Mouse (Mus musculus) C2C12 (cell line): ENCODE results near the gene Chfr. TPM values are rescaled to one million over a fixed set of nuclear protein-coding genes. Genes with fewer than 3 reads are reported as not detected.

ENCODE experiments used
- H3K27me3 ChIP-seq: one replicate; pipeline ENCODE4 v1.6.1; 2011; ENCODE audit not compliant: control insufficient read depth, insufficient read depth, insufficient read length
- H3K36me3 ChIP-seq: one replicate; pipeline ENCODE4 v1.6.1; 2011; ENCODE audit not compliant: control insufficient read depth, insufficient read depth
- H3K4me3 ChIP-seq: one replicate; pipeline ENCODE4 v1.5.1; 2011; ENCODE audit warnings: mild to moderate bottlenecking, control low read depth; ENCODE audit not compliant: poor library complexity, insufficient read depth, severe bottlenecking
- H3K79me2 ChIP-seq: one replicate; pipeline ENCODE4 v1.6.1; 2011; ENCODE audit not compliant: control insufficient read depth, insufficient read depth
- H3K79me3 ChIP-seq: one replicate; pipeline ENCODE4 v1.6.1; 2011; ENCODE audit warnings: low read depth, control low read depth
- H3ac ChIP-seq: one replicate; pipeline ENCODE3; 2011; ENCODE audit warnings: low read depth; ENCODE audit not compliant: control insufficient read depth, insufficient read length
- CEBPB ChIP-seq: IDR thresholded peaks from one replicate; pipeline ENCODE4 v1.6.1; 2011; ENCODE audit warnings: low read depth, mild to moderate bottlenecking, control low read depth, moderate library complexity
- CTCF ChIP-seq: IDR thresholded peaks from one replicate; pipeline ENCODE4 v1.5.1; 2011; ENCODE audit not compliant: control insufficient read depth, insufficient read depth, insufficient read length
- FOSL1 ChIP-seq: IDR thresholded peaks from one replicate; pipeline ENCODE4 v1.8.0; 2011; ENCODE audit warnings: mild to moderate bottlenecking, low read length; ENCODE audit not compliant: poor library complexity, insufficient read depth, severe bottlenecking
- MAX ChIP-seq: IDR thresholded peaks from one replicate; pipeline ENCODE4 v1.6.1; 2011; ENCODE audit warnings: mild to moderate bottlenecking, control low read depth
- MYOD1 ChIP-seq: IDR thresholded peaks from one replicate; pipeline ENCODE4 v1.6.1; 2011; ENCODE audit warnings: low read depth; ENCODE audit not compliant: control insufficient read depth, insufficient read length
- MYOG ChIP-seq: IDR thresholded peaks from one replicate; pipeline ENCODE4 v1.6.1; 2011; ENCODE audit not compliant: control insufficient read depth, insufficient read length; ENCODE audit errors: extremely low read depth
- USF1 ChIP-seq: IDR thresholded peaks from one replicate; pipeline ENCODE4 v1.6.1; 2011; ENCODE audit warnings: low read depth, mild to moderate bottlenecking, control low read depth, moderate library complexity
- long read RNA-seq, 2 experiments: library from polyadenylated mRNA; unstranded; transcript quantifications; one replicate each; pipeline ENCODE4 v2.0.0; 2019 to 2020
- polyA plus RNA-seq: library from polyadenylated mRNA; unstranded; fragments of >200 nt; fragmentation: generic; extraction: Trizol; gene quantifications from one replicate; pipeline ENCODE4 v1.2.1, GENCODE M21; 2012; ENCODE audit warnings: missing spikeins

Gene Chfr
- 14.4 TPM for polyA plus RNA-seq
- long read RNA-seq, experiment 1, transcript Chfr-202 (18 exons, 3,159 nt) = major isoform, 8 of 20 reads
- long read RNA-seq, experiment 1, partial matches to known transcripts = 3 of 20 reads
- long read RNA-seq, experiment 1, other reads (novel, unspliced or antisense) = 5 of 20 reads
- long read RNA-seq, experiment 2, transcript Chfr-202 (18 exons, 3,159 nt) = major isoform, 88 of 213 reads
- long read RNA-seq, experiment 2, transcript Chfr-207 (17 exons, 2,623 nt) = minor isoform, 8 of 213 reads
- long read RNA-seq, experiment 2, transcript Chfr-201 (18 exons, 3,146 nt) = minor isoform, 20 of 213 reads
- long read RNA-seq, experiment 2, transcript Chfr-206 (19 exons, 3,201 nt) = minor isoform, 9 of 213 reads
- long read RNA-seq, experiment 2, partial matches to known transcripts = 18 of 213 reads
- long read RNA-seq, experiment 2, other reads (novel, unspliced or antisense) = 70 of 213 reads

DNA sequence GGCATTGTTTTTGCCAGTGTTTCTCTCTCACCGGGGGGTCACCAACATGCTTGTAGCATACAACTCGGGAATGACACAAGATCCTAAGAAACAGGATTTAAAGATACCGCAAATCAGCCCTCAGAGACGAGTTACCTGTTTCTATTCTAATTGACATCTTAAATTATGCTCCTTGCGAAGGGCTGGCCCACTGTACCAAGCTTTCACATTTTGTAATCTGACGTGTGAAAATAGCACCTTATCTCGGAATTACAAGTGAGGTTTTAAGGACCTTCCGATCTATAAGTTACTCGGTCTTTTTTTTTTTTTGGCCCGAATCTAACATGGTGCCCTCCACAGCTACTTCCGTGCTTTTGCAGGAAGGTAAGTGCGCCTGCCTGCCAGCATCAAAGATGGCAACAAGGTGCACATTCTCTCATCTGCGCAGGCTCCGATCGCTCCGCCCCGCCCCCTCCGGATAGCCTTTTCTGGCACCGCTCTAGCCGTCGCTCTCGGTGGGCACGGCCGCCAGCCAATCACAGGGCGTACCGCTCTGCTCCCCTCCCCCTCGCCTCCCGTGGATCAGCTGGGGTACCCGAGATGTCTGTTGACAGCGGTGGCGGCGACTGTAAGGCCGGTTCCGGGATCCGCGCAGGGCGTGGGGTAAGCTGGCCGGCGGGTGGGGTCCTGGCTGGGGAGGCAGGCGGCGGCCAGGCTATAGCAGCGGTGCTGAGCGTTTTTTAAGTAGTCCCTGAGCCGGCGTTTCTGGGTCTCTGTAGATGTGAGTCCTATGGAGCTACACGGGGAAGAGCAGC is at the start of gene Chfr:
Gene Chfr, plus strand, starts transcription at position 550 of the 794 bp plus-strand sequence.
- Histone ChIP-seq H3K4me3 (peak within 1 kb of the TSS; percentile 66), H3K27me3 (no peaks in the 10 kb centered on the region), H3K79me2 (peaks cover 28% of the 10 kb centered on the region), H3ac (peak within 1 kb of the TSS; percentile 71), H3K36me3 (no peaks in the 10 kb centered on the region), H3K79me3 (peaks cover 11% of the 10 kb centered on the region)
- TF ChIP-seq CTCF = no peak
- no peak for TF ChIP-seq MAX
- TF ChIP-seq MYOG = no peak
- no peak for TF ChIP-seq MYOD1
- no peak for TF ChIP-seq CEBPB
- TF ChIP-seq USF1 = no peak
- no peak for TF ChIP-seq FOSL1

DNA sequence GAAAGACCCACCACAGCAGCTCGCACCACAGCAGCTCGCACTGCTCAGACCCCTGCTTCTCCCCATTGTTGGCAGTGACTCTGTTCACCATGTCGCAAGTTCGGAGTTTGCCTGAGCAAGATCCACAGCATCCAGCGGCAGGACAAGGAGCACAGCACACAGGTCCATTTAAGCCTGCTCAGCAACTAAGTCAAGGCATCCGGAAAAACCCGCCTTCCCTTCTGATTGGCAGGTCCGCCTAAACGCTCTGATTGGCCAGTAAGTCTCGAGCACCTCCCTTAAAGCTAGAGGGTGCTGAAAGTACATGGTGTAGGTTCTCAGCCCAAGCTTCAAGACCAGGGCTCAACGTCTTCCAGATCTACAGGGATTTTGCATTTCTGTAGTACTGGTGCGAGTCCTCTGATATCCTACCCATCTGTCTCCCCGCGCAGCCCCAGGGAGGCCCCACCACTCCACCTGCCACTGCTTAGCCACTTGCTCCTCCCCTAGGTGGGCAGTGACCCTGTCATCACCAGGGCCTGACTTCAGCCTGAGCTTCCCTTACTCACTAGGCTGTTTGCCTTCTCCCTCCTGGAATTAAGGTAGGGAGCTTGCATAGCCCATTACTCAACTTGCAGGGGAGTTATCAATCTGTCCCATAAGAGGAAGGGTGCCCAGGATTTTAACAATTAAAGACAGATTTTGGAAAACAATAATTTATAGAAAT is 49.3 kb upstream of the Chfr start:
- no peak overlapping the region for H3K4me3 ChIP-seq
- no peaks in the 10 kb centered on the region for H3K27me3 ChIP-seq
- no peaks in the 10 kb centered on the region for H3K36me3 ChIP-seq
- H3ac ChIP-seq = no peak overlapping the region
- H3K79me2 ChIP-seq = no peaks in the 10 kb centered on the region
- TF ChIP-seq MYOG (no peak), MAX (no peak), USF1 (no peak), CTCF (no peak), MYOD1 (no peak), CEBPB (no peak), FOSL1 (no peak)
- no peaks in the 10 kb centered on the region for H3K79me3 ChIP-seq

DNA sequence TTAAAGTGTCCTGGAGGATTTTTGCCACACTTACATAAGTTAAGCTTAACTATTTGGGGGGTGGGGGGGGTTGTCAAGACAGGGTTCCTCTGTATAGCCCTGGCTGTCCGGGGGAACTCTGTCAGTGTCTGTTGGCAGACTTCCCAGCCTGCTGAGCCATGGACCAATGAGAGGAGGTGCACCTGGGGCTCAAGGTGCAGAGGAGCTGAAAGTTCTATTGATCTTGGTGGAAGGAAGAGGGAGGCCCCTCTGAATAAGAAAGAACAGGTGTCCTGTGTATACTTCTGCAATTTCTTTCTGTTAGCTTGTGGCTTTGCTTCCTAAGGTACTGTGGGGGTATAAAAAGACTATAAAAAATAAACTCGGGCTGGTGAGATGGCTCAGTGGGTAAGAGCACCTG is 44.1 kb upstream of the Chfr start:
- Histone ChIP-seq H3K27me3 (no peaks in the 10 kb centered on the region), H3K79me3 (no peaks in the 10 kb centered on the region), H3K79me2 (no peaks in the 10 kb centered on the region), H3K4me3 (no peak overlapping the region), H3K36me3 (no peaks in the 10 kb centered on the region), H3ac (no peak overlapping the region)
- no peak for TF ChIP-seq MYOG
- no peak for TF ChIP-seq FOSL1
- TF ChIP-seq CEBPB = no peak
- no peak for TF ChIP-seq CTCF
- TF ChIP-seq MYOD1 = no peak
- TF ChIP-seq MAX = no peak
- TF ChIP-seq USF1 = no peak

DNA sequence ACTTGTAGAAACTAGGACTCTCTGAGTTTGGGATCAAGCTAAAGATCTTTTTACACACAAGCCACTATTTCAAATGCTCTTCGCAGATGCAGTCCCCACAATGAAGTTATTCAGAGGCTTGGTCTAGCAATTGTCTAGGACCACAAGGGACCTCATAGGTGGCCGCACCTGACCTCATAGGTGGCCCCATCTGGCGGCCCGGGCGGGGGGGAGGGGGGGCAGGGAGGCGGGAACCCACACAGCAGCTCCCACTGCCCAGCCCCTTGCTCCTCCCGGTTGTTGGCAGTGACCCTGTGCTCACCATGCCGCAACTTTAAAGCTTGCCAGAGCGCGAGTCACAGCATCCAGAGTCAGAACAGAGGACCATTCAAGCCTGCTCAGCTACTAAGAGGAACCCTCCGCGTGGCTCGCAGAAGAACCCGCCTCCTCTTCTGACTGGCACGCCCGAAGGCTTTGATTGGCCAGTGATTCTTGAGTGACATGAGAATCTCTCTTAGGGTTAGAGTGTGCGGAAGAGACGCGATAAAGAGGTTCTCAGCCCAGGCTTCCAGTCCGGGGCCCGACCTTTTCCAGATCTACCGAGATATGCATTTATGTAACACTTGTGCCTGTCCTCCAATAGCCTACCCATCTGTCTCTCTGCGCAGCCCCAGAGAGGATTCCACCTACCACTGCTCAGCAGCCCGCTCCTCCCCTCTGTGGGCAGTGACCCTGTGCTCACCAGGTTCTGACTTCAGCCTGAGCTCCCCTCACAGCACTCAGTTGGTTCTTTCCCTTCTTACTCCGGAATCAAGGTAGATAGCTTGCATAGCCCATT is 41.4 kb upstream of the Chfr start, which contains the start of gene Gm35315:
Gene Gm35315, minus strand, starts transcription at position 391 of the 817 bp plus-strand sequence.
- peak within 1 kb of the TSS; percentile 31 for H3K4me3 ChIP-seq
- TF ChIP-seq MYOD1 (no peak), MAX (peak; percentile 64), CTCF (no peak)

DNA sequence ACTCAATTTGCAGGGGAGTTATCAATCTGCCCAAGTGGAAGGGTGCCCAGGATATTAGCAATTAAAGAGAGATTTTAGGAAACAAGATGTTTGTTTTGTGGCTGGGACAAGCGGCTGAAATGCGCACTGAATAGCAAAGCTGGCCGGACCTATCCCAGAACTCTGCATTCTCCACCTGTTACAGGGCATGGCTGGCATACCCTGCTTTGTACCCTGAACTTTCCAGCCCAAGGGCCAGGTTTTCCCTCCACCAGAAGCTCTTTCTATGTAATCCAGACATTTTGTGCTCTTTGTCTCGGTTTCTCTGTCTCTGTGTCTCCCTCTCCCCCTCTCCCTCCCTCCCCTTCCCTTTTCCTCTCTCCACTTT is 40.8 kb upstream of the Chfr start:
- H3ac ChIP-seq = no peak overlapping the region
- H3K79me3 ChIP-seq = no peaks in the 10 kb centered on the region
- no peaks in the 10 kb centered on the region for H3K36me3 ChIP-seq
- H3K4me3 ChIP-seq = peak overlapping the region; percentile 31
- TF ChIP-seq MYOG (no peak), MAX (no peak), CEBPB (no peak), USF1 (no peak)
- H3K79me2 ChIP-seq = no peaks in the 10 kb centered on the region
- no peaks in the 10 kb centered on the region for H3K27me3 ChIP-seq

More for the DNA sequence above, 41.4 kb upstream of the Chfr start, which contains the start of gene Gm35315:
- Histone ChIP-seq H3K36me3 (no peaks in the 10 kb centered on the region), H3ac (peak within 1 kb of the TSS; percentile 76), H3K27me3 (no peaks in the 10 kb centered on the region), H3K79me2 (no peaks in the 10 kb centered on the region), H3K79me3 (no peaks in the 10 kb centered on the region)
